Mouse (Mus musculus) myocyte (in vitro differentiated cells): ENCODE data around the gene Col6a6. TPM values are rescaled to one million over a fixed set of nuclear protein-coding genes. Genes with fewer than 3 reads are reported as not detected.

ENCODE experiments used
- H3K27me3 ChIP-seq: one replicate; pipeline ENCODE4 v1.6.1; 2011; ENCODE audit not compliant: control insufficient read depth, insufficient read depth, insufficient read length
- H3K36me3 ChIP-seq: one replicate; pipeline ENCODE4 v1.6.1; 2011; ENCODE audit not compliant: control insufficient read depth, insufficient read depth
- H3K4me2 ChIP-seq: one replicate; pipeline ENCODE4 v1.6.1; 2011; ENCODE audit warnings: low read depth, control low read depth
- H3K4me3 ChIP-seq: one replicate; pipeline ENCODE4 v1.5.1; 2011; ENCODE audit warnings: mild to moderate bottlenecking, control low read depth, moderate library complexity
- H3K79me2 ChIP-seq: one replicate; pipeline ENCODE4 v1.6.1; 2011; ENCODE audit not compliant: control insufficient read depth, insufficient read depth
- H3ac ChIP-seq: one replicate; pipeline ENCODE4 v1.6.1; 2011; ENCODE audit not compliant: control insufficient read depth, insufficient read length
- CEBPB ChIP-seq: IDR thresholded peaks from 2 replicates; pipeline ENCODE4 v1.6.1; 2011; ENCODE audit warnings: mild to moderate bottlenecking, moderate library complexity; ENCODE audit not compliant: poor library complexity, insufficient read depth, severe bottlenecking
- E2F4 ChIP-seq: IDR thresholded peaks from one replicate; pipeline ENCODE4 v1.6.1; 2011; ENCODE audit warnings: mild to moderate bottlenecking, control low read depth, moderate library complexity; ENCODE audit not compliant: insufficient read depth
- MAX ChIP-seq: IDR thresholded peaks from one replicate; pipeline ENCODE4 v1.6.1; 2011; ENCODE audit warnings: low read depth, mild to moderate bottlenecking, control low read depth
- MYOD1 ChIP-seq, 3 experiments: IDR thresholded peaks; one replicate each; pipeline ENCODE4 v1.6.1; 2011; ENCODE audit warnings: control low read depth in 2 of 3, low read depth in 2 of 3, mild to moderate bottlenecking in 2 of 3, moderate library complexity in 1 of 3; ENCODE audit not compliant: insufficient read length in 2 of 3, control insufficient read depth in 1 of 3
- MYOG ChIP-seq, 3 experiments: IDR thresholded peaks; one replicate each; pipeline ENCODE4 v1.6.1; 2011; ENCODE audit warnings: control low read depth in 2 of 3, low read depth in 2 of 3, mild to moderate bottlenecking in 2 of 3; ENCODE audit not compliant: insufficient read length in 2 of 3, control insufficient read depth in 1 of 3, insufficient read depth in 1 of 3
- POLR2A ChIP-seq: IDR thresholded peaks from one replicate; pipeline ENCODE4 v1.6.1; 2011; ENCODE audit warnings: low read depth, mild to moderate bottlenecking, control low read depth, moderate library complexity; ENCODE audit not compliant: insufficient read length
- POLR2AphosphoS2 ChIP-seq: IDR thresholded peaks from one replicate; pipeline ENCODE4 v1.6.1; 2011; ENCODE audit warnings: low read depth, control low read depth; ENCODE audit not compliant: insufficient read length
- REST ChIP-seq: IDR thresholded peaks from one replicate; pipeline ENCODE4 v1.6.1; 2011; ENCODE audit warnings: mild to moderate bottlenecking, control low read depth, moderate library complexity; ENCODE audit not compliant: insufficient read depth, insufficient read length
- SRF ChIP-seq: IDR thresholded peaks from one replicate; pipeline ENCODE4 v1.6.1; 2011; ENCODE audit warnings: low read depth; ENCODE audit not compliant: control insufficient read depth, insufficient read length
- TCF12 ChIP-seq: IDR thresholded peaks from one replicate; pipeline ENCODE4 v1.6.1; 2011; ENCODE audit warnings: mild to moderate bottlenecking, control low read depth; ENCODE audit not compliant: poor library complexity, insufficient read depth, severe bottlenecking
- TCF3 ChIP-seq: IDR thresholded peaks from one replicate; pipeline ENCODE4 v1.6.1; 2011; ENCODE audit warnings: low read depth, control low read depth; ENCODE audit not compliant: insufficient read length
- USF1 ChIP-seq: IDR thresholded peaks from one replicate; pipeline ENCODE4 v1.6.1; 2011; ENCODE audit warnings: low read depth, mild to moderate bottlenecking, control low read depth, moderate library complexity
- polyA plus RNA-seq: library from polyadenylated mRNA; unstranded; fragments of >200 nt; fragmentation: generic; extraction: Trizol; gene quantifications from one replicate; pipeline ENCODE4 v1.2.1, GENCODE M21; 2012; ENCODE audit warnings: missing spikeins

Col6a6 gene
- polyA plus RNA-seq, 1 experiment, result 0.01 TPM

GRCm38 (mm10) chr9:105720430-105720829 lies 107.5 kb downstream of the Col6a6 start:
- Histone ChIP-seq H3K27me3 (no peaks in the 10 kb centered on the region), H3K79me2 (no peaks in the 10 kb centered on the region), H3K36me3 (no peaks in the 10 kb centered on the region), H3K4me2 (no peak overlapping the region), H3K4me3 (no peak overlapping the region), H3ac (no peak overlapping the region)
- no peak for TF ChIP-seq USF1
- no peak for TF ChIP-seq MYOD1 (IDR thresholded peaks at IDR 0.05; ENCODE audit: control insufficient read depth in 1 of 3, insufficient read length in 2 of 3, low read depth in 2 of 3)
- no peak for TF ChIP-seq TCF12
- no peak for TF ChIP-seq MYOG (IDR thresholded peaks at IDR 0.05; ENCODE audit: control insufficient read depth in 1 of 3, insufficient read depth in 1 of 3, insufficient read length in 2 of 3, low read depth in 2 of 3)
- TF ChIP-seq REST, result no peak
- TF ChIP-seq CEBPB, result no peak
- no peak for TF ChIP-seq POLR2A
- no peak for TF ChIP-seq MAX
- TF ChIP-seq POLR2AphosphoS2, result no peak

DNA sequence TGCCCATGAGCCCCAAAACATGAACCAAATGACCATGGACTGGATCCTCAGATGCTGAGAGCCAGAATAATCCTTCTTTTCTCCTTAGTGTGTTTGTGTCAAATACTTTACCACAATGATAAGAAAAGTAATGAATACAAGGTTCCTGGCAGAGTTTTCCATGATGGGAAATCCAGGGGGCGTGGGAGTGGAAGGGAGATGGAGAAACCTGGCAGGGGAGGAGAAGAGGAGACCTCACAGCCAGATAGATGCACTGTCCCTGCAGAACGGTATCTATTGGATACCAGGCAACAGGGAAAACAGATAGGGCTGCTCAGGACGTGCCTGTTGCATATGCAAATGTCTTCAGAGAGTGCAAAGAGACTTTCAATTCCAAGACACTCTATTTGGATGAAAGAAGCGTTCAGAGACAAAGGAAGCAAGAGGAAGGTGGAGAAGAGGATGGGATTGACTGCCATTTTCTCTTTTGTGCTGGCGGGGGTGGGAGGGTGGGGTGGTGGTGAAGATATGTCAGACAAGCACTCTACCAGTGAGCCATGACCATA lies 108.0 kb downstream of the Col6a6 start:
- TF ChIP-seq USF1 (no peak), MYOG (IDR thresholded peaks at IDR 0.05; ENCODE audit: control insufficient read depth in 1 of 3, insufficient read depth in 1 of 3, insufficient read length in 2 of 3, low read depth in 2 of 3) (no peak), POLR2A (no peak), SRF (no peak), POLR2AphosphoS2 (no peak), TCF3 (no peak)
- H3K79me2 ChIP-seq, result no peaks in the 10 kb centered on the region
- no peak overlapping the region for H3K4me2 ChIP-seq
- H3K4me3 ChIP-seq, result no peak overlapping the region
- no peaks in the 10 kb centered on the region for H3K27me3 ChIP-seq
- no peaks in the 10 kb centered on the region for H3K36me3 ChIP-seq
- no peak overlapping the region for H3ac ChIP-seq

- H3K27me3 ChIP-seq, result no peaks in the 10 kb centered on the region
- no peak overlapping the region for H3ac ChIP-seq
- no peaks in the 10 kb centered on the region for H3K36me3 ChIP-seq
- no peaks in the 10 kb centered on the region for H3K79me2 ChIP-seq
- no peak for TF ChIP-seq SRF
- TF ChIP-seq POLR2A, result no peak
- no peak for TF ChIP-seq MYOG (IDR thresholded peaks at IDR 0.05; ENCODE audit: control insufficient read depth in 1 of 3, insufficient read depth in 1 of 3, insufficient read length in 2 of 3, low read depth in 2 of 3)
- no peak for TF ChIP-seq REST
- H3K4me2 ChIP-seq, result no peak overlapping the region
- H3K4me3 ChIP-seq, result no peak overlapping the region
Measured at GRCm38 (mm10) chr9:105719367-105719766, 108.6 kb downstream of the Col6a6 start.

GRCm38 (mm10) chr9:105712049-105712448 lies 115.9 kb downstream of the Col6a6 start:
- Histone ChIP-seq H3ac (no peak overlapping the region), H3K4me3 (no peak overlapping the region), H3K4me2 (no peak overlapping the region), H3K79me2 (no peaks in the 10 kb centered on the region), H3K27me3 (no peaks in the 10 kb centered on the region), H3K36me3 (no peaks in the 10 kb centered on the region)
- no peak for TF ChIP-seq REST
- no peak for TF ChIP-seq USF1
- TF ChIP-seq TCF3, result no peak
- no peak for TF ChIP-seq MYOG (IDR thresholded peaks at IDR 0.05; ENCODE audit: control insufficient read depth in 1 of 3, insufficient read depth in 1 of 3, insufficient read length in 2 of 3, low read depth in 2 of 3)
- no peak for TF ChIP-seq POLR2A

- no peak overlapping the region for H3K4me3 ChIP-seq
- H3K79me2 ChIP-seq, result no peaks in the 10 kb centered on the region
- H3K4me2 ChIP-seq, result no peak overlapping the region
- H3ac ChIP-seq, result no peak overlapping the region
- TF ChIP-seq TCF3 (no peak), MYOD1 (IDR thresholded peaks at IDR 0.05; ENCODE audit: control insufficient read depth in 1 of 3, insufficient read length in 2 of 3, low read depth in 2 of 3) (no peak), REST (no peak), POLR2AphosphoS2 (no peak), MYOG (IDR thresholded peaks at IDR 0.05; ENCODE audit: control insufficient read depth in 1 of 3, insufficient read depth in 1 of 3, insufficient read length in 2 of 3, low read depth in 2 of 3) (no peak), POLR2A (no peak), E2F4 (no peak), MAX (no peak)
- no peaks in the 10 kb centered on the region for H3K36me3 ChIP-seq
- no peaks in the 10 kb centered on the region for H3K27me3 ChIP-seq
Measured at GRCm38 (mm10) chr9:105705011-105705410, 122.9 kb downstream of the Col6a6 start.
